Mouse (Mus musculus) megakaryocyte-erythroid progenitor cell, adult 5-6 weeks (primary cell): ENCODE data around the gene Zfp40. TPM values are rescaled to one million over a fixed set of nuclear protein-coding genes. Genes with fewer than 3 reads are reported as not detected.

Experiments used
- ATAC-seq: replicated peaks from 2 replicates; pipeline ENCODE4 v1.8.0; 2016; ENCODE audit warnings: mild to moderate bottlenecking, inconsistent platforms; ENCODE audit not compliant: severe bottlenecking, poor library complexity, low FRiP score, low TSS enrichment
- total RNA-seq, 2 experiments: library from RNA; stranded (forward) in 1 of 2; stranded (reverse) in 1 of 2; fragments of 200-1000, 215-1000 nt in 1 of 2; fragments of >200 nt in 1 of 2; fragmentation: Nextera tagmentation in 1 of 2; gene quantifications; 2 replicates each; pipeline ENCODE4 v1.2.3; 2014 to 2017

The Zfp40 gene
- total RNA-seq (2014; fragmentation: Nextera tagmentation), result 7.1 and 20.3 TPM in 2 replicates
- 10.0 and 11.7 TPM in 2 replicates for total RNA-seq (2017)

DNA sequence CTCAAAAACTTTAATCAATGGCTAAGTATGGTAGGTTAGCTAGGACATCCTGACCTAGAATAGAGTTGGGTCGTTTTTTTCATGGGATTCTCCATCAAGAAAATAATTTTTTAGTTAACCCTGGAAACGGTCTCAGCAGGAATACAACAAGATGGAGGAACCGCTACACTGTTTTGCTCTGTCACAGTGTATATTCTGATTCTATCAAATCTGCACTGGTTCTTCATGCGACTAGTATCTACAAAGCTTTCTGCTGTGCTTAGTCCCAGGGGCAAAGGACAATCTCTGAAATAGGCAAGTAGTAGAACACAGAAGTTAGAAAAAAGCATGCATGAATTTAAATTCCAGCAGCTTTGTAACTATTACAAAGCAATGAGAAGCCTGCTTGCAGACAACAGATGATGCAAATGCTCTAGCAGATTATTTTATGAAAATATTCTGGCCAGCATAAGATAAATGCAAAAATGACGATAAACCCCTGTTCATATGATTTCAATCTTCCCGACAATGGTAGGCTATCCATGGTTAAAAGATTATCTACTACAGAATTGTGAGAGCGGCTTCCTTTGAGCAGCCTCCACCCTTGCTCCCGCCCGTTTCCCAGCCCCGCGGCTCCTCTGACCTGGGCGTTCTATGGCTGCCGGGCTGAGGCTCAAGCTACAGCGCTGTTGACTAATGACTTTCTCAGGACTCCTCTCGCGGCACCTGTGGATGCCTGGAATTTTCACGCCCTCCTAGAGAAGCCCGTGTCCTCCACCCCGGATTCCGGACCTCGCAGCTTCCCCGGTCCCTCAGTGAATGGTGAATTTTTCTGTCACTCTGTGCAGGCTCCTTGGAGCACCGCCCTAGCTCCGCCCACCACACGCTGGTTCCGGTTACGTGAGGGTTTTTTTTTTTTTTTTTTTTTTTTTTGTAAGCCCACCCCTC is at the start of gene Zfp40:
Gene Zfp40 (minus strand): TSS at position 800 of the 927 bp plus-strand sequence.
- ATAC-seq, result peak; percentile 99

DNA sequence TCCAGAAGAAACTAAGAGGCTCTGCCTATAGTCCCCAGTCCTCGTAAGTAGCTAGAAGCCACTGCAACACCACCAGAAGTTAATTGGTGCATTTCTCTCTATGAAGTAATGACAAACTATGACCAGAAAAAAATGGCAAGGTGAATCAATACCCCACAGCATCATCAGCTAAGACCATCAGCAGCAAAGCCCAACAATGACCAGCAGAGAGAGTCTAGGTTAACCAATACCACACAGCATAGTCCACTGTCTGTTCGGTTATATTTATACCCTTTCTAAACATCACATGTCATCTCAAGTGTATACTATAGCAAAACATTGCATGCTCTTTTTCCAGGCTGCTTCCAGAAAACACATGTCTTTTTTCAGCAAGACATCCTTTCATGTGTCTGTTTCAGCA is 25.3 kb upstream of the Zfp40 start:
- ATAC-seq, result no peak

DNA sequence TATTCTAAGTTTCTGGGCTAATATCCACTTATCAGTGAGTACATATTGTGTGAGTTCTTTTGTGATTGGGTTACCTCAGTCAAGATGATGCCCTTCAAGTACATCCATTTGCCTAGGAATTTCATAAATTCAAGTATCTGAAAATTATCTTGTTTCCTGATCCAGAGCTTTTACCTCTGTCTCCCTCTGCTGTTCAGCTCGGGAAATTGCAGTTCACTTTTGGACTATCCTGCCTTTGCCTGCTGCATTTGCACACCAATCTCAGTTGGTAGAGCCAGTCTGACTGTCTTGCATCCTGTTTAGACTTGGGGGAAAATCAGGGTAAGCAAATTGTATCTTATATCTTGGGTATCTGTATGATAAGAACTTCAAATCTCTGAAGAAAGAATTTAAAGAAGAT is 6.8 kb upstream of the Zfp40 start:
- ATAC-seq, result peak; percentile 87

DNA sequence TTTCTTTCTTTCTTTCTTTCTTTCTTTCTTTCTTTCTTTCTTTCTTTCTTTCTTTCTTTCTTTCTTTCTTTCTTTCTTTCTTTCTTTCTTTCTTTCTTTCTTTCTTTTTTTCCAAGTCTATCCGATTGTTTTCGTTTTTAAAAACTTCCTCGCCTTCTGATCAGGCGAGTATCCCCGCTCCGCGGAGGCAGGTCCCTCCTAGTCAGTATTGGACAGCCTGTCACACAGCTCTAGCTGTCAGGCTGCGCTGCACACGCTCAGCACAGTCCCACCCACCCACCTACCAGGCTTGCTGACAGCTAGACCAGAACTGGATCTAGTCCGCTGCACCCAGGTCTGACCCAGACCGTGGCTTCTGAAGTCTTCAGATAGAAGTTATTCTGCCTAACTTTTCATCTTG is 389 bp upstream of the Zfp40 start:
- peak; percentile 87 for ATAC-seq

DNA sequence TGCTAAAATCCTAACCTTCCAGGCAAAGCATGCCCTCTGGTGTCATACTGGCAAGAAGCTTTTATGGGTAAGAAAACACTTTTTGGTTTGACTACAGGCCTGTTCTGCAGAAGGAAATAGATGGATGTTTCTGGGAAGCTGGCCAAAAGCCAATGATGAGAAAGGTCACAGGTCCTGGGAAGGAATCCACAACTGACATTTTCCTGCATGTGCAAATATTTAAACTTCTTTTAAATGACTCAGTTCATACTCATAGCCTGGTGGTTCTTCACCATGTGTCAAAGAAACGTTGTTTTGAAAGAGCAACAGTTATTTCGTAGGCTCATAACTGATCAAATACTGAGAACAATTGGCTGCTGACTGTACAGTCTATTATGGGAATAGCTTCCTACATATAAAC is 5.4 kb downstream of the Zfp40 start:
- ATAC-seq, result no peak

Other genes starting within 250 kb of the Zfp40 start
- gene Vmn2r-ps130, start 132.1 kb downstream of the Zfp40 start, total RNA-seq (2014; fragmentation: Nextera tagmentation), result not detected in 2 replicates
- gene Vmn2r-ps130, start 132.1 kb downstream of the Zfp40 start, total RNA-seq (2017), result not detected in 2 replicates
- gene Vmn2r114, start 119.3 kb upstream of the Zfp40 start, total RNA-seq (2014; fragmentation: Nextera tagmentation), result not detected in 2 replicates
- gene Vmn2r114, start 119.3 kb upstream of the Zfp40 start, total RNA-seq (2017), result not detected in 2 replicates
- not detected in 2 replicates for gene Vmn2r115, start 150.5 kb upstream of the Zfp40 start, total RNA-seq (2014; fragmentation: Nextera tagmentation)
- not detected in 2 replicates for gene Vmn2r115, start 150.5 kb upstream of the Zfp40 start, total RNA-seq (2017)
- not detected in 2 replicates for gene Vmn2r116, start 191.4 kb upstream of the Zfp40 start, total RNA-seq (2014; fragmentation: Nextera tagmentation)
- gene Vmn2r116, start 191.4 kb upstream of the Zfp40 start, total RNA-seq (2017), result not detected in 2 replicates